Mouse (Mus musculus) heart, adult 2 months (tissue): Measurements from ENCODE around the gene Rpusd2. TPM values are rescaled to one million over a fixed set of nuclear protein-coding genes. Genes with fewer than 3 reads are reported as not detected.

Experiments
- DNase-seq, 2 experiments: peaks; one replicate each; pipeline ENCODE4 v3.0.0; 2021
- H3K27ac ChIP-seq: fragments of 200-600 bp; 2 replicates; pipeline ENCODE4 v1.8.1; 2022
- H3K27me3 ChIP-seq: fragments of 200-500 bp; 2 replicates; pipeline ENCODE4 v1.6.1; 2012; ENCODE audit warnings: mild to moderate bottlenecking, low read length, inconsistent platforms, mixed read lengths; ENCODE audit not compliant: control insufficient read depth, insufficient read depth
- H3K36me3 ChIP-seq: fragments of 200-500 bp; 2 replicates; pipeline ENCODE4 v1.6.1; 2012; ENCODE audit warnings: low read length, inconsistent platforms; ENCODE audit not compliant: control insufficient read depth, insufficient read depth
- H3K4me1 ChIP-seq: fragments of 200-500 bp; 2 replicates; pipeline ENCODE4 v1.6.1; 2011; ENCODE audit warnings: low read length; ENCODE audit not compliant: control insufficient read depth, insufficient read depth
- H3K4me3 ChIP-seq: fragments of 200-600 bp; 2 replicates; pipeline ENCODE4 v1.8.1; 2022
- H3K79me2 ChIP-seq: fragments of 200-500 bp; replicated peaks from 2 replicates; pipeline ENCODE4 v1.6.1; 2012; ENCODE audit warnings: mild to moderate bottlenecking, inconsistent platforms, low read length, moderate library complexity, mixed read lengths; ENCODE audit not compliant: control insufficient read depth, insufficient read depth
- H3K9ac ChIP-seq: fragments of 200-500 bp; 2 replicates; pipeline ENCODE4 v1.6.1; 2012; ENCODE audit warnings: low read depth, mild to moderate bottlenecking, control low read depth, inconsistent platforms, low read length, mixed read lengths
- CTCF ChIP-seq: fragments of 200-600 bp; IDR thresholded peaks from 2 replicates; pipeline ENCODE4 v1.8.1; 2022; ENCODE audit warnings: antibody characterized with exemption, mild to moderate bottlenecking, moderate library complexity
- EP300 ChIP-seq: fragments of 200-500 bp; IDR thresholded peaks from 2 replicates; pipeline ENCODE4 v1.6.1; 2011; ENCODE audit warnings: low read depth, low read length, control low read depth; ENCODE audit not compliant: insufficient read depth
- POLR2A ChIP-seq: fragments of 200-500 bp; IDR thresholded peaks from 2 replicates; pipeline ENCODE4 v1.6.1; 2011; ENCODE audit warnings: mild to moderate bottlenecking, low read depth, low read length, control low read depth; ENCODE audit not compliant: insufficient read depth
- WGBS: fragments of 180-500 bp; shearing (Covaris S2); methylation state at CpG from one replicate; pipeline ENCODE4 v1.1.7; 2018; 5-methylcytosine and 5-hydroxymethylcytosine counted together
- intact Hi-C: fragments of 180-260 bp; cut with DNase I; formaldehyde crosslinking; loops from one replicate; pipeline ENCODE4 v1.15.1; 2025
- polyA plus RNA-seq: library from polyadenylated mRNA; depleted of rRNA; stranded (reverse); fragments of >200 nt; gene quantifications from 2 replicates; pipeline ENCODE4 v1.2.3, GENCODE M21; 2012
- total RNA-seq, 2 experiments: library from RNA; stranded (reverse); gene quantifications; 2 replicates each; pipeline ENCODE4 v1.2.3; 2021

Rpusd2 gene
- total and polyA plus RNA-seq, 3 experiments = 3.4 to 5.1 (median 4.1) TPM

DNA sequence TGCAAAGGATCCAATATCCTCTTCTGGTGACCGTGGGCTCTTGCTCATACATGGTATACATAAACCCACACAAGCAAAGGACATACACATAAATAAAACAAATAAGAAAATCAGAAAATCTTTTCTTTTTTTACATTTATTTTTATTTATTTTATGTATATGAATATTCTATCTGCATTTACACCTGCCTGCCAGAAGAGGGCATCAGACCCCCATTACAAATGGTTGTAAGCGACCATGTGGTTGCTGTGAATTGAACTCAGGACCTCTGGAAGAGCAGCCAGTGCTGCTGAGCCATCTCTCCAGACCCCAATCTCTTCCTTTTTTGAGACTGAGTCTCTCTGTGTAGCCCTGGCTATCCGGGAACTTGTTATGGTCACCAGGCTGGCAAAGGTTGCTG, 16.9 kb upstream of the Rpusd2 start:
- 89% methylated on average over 3 of the region's 3 CpGs for WGBS
- Histone ChIP-seq H3K27me3 (no peaks in the 10 kb centered on the region), H3K79me2 (no peaks in the 10 kb centered on the region), H3K9ac (no peak overlapping the region), H3K36me3 (no peaks in the 10 kb centered on the region), H3K4me1 (peaks cover 3% of the 10 kb centered on the region), H3K4me3 (no peak overlapping the region), H3K27ac (no peak overlapping the region)
- TF ChIP-seq EP300 (no peak), POLR2A (no peak), CTCF (peak; percentile 57)
- no peak for DNase-seq
- intact Hi-C loops = loop anchor here (5.0 kb wide), 1 partner anchor 40 kb away; no protein-coding TSS in a partner anchor

- H3K36me3 ChIP-seq = no peaks in the 10 kb centered on the region
- H3K9ac ChIP-seq = no peak overlapping the region
These were observed 16.0 kb upstream of the Rpusd2 start for GRCm38 (mm10) chr2:119018391-119019122.

GRCm38 (mm10) chr2:119019131-119019530, 15.5 kb upstream of the Rpusd2 start:
- no peaks in the 10 kb centered on the region for H3K79me2 ChIP-seq
- H3K9ac ChIP-seq = no peak overlapping the region
- peak overlapping the region; percentile 57 for H3K27ac ChIP-seq
- no peaks in the 10 kb centered on the region for H3K27me3 ChIP-seq
- TF ChIP-seq EP300 (no peak), CTCF (peak; percentile 22), POLR2A (no peak)
- H3K36me3 ChIP-seq = no peaks in the 10 kb centered on the region
- peaks cover 3% of the 10 kb centered on the region for H3K4me1 ChIP-seq
- intact Hi-C loops = loop anchor here (5.0 kb wide), 1 partner anchor 42 kb away; no protein-coding TSS in a partner anchor
- no peak overlapping the region for H3K4me3 ChIP-seq
- 51% methylated on average over 5 of the region's 5 CpGs for WGBS
- no peak for DNase-seq

More at GRCm38 (mm10) chr2:119018391-119019122, 16.0 kb upstream of the Rpusd2 start:
- Histone ChIP-seq H3K79me2 (no peaks in the 10 kb centered on the region), H3K4me3 (no peak overlapping the region), H3K4me1 (peaks cover 3% of the 10 kb centered on the region), H3K27me3 (no peaks in the 10 kb centered on the region), H3K27ac (peak overlapping the region; percentile 57)
- DNase-seq = peak; percentile 65 to 73
- TF ChIP-seq CTCF = no peak
- TF ChIP-seq POLR2A = no peak
- no peak for TF ChIP-seq EP300
- intact Hi-C loops = loop anchor here (5.0 kb wide), 1 partner anchor 41 kb away; no protein-coding TSS in a partner anchor
- 67% methylated on average over 22 of the region's 22 CpGs for WGBS

DNA sequence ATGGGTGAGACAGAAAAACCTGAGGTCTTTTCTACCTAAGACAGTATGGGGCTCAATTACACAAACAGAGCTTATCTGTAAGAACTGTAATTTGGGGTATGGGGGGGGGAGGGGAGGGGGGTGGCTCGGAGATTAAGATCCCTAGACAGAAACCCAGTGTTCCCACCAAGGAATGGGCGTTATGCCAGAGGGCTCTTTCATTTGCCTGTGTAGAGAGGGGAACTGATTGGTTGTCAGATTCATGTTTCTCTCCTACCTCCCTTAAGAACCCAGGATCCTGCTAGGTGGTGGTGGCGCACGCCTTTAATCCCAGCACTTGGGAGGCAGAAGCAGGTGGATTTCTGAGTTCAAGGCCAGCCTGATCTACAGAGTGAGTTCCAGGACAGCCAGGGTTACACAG, 15.1 kb upstream of the Rpusd2 start:
- 77% methylated on average over 4 of the region's 4 CpGs for WGBS
- no peaks in the 10 kb centered on the region for H3K79me2 ChIP-seq
- no peaks in the 10 kb centered on the region for H3K36me3 ChIP-seq
- TF ChIP-seq POLR2A (no peak), CTCF (no peak), EP300 (no peak)
- no peak overlapping the region for H3K9ac ChIP-seq
- DNase-seq = no peak
- H3K27me3 ChIP-seq = no peaks in the 10 kb centered on the region
- no peak overlapping the region for H3K4me3 ChIP-seq
- intact Hi-C loops = loop anchor here (5.0 kb wide), 1 partner anchor 42 kb away; no protein-coding TSS in a partner anchor
- H3K4me1 ChIP-seq = peaks cover 3% of the 10 kb centered on the region
- H3K27ac ChIP-seq = no peak overlapping the region

DNA sequence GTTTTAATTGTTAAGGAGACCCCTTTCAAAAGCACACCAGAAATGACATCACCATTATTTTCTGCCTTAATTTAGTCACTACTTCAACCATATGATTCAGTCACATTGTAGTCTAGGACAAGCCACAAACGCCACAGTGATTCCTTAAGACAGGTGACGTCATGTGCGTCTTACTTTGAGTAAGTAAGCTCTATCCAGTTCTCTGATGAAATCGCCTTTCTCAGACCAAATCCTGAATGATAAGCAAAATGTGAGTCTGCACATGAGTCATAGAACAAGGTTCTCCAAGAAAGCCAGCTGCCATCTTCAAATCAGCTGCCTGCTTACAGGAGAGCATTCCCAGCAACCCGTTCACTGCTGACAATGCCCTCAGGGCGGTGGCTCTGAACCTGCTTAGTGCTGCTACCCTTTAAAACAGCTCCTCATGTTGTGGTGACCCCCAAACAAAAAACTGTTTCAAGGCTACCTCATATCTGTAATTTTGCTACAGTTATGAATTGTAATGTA, 11.4 kb upstream of the Rpusd2 start:
- no peak for DNase-seq
- 93% methylated on average over 6 of the region's 6 CpGs for WGBS
- H3K36me3 ChIP-seq = peaks cover 3% of the 10 kb centered on the region; the same call in 1 of the 2 replicates

More for the DNA sequence above, 11.4 kb upstream of the Rpusd2 start:
- TF ChIP-seq EP300 (no peak), POLR2A (no peak), CTCF (no peak)
- no peaks in the 10 kb centered on the region for H3K79me2 ChIP-seq
- H3K9ac ChIP-seq = no peak overlapping the region
- no peaks in the 10 kb centered on the region for H3K27me3 ChIP-seq
- intact Hi-C loops = no loop called here
- H3K27ac ChIP-seq = no peak overlapping the region
- peaks cover 1% of the 10 kb centered on the region; the same call in 1 of the 2 replicates for H3K4me1 ChIP-seq
- H3K4me3 ChIP-seq = no peak overlapping the region
